Comparison of ENCODE assay signal across 16 mouse cellular contexts in genomic region chr10:95619601-95620000, GRCm38 (mm10). TPM values are rescaled to one million over a fixed set of nuclear protein-coding genes. Genes with fewer than 3 reads are reported as not detected.
DNase-seq lines count a peak whose midpoint lies in the region; ATAC-seq and TF ChIP-seq lines count a peak whose summit lies in the region.
"Had no signal": no experiment of that assay in that cellular context is flagged by ENCODE, and none has a peak within 500 bp of the region (broad histone marks: within the 10 kb centered on the region; RNA-seq: fewer than 3 reads in every experiment).

No protein-coding gene starts in this region.

- peak overlapping the region; percentile 29; the same call in 1 of the 2 replicates for H3K4me2 ChIP-seq in forebrain, embryonic 11.5 days (ENCODE audit: low read depth, low read length, severe bottlenecking)
- peak overlapping the region; percentile 37 for H3K4me2 ChIP-seq in hindbrain, embryonic 14.5 days (replicated peaks)
- H3K4me2 ChIP-seq in midbrain, postnatal 0 days (ENCODE audit: low read depth, low read length, poor library complexity, severe bottlenecking), result peak overlapping the region; percentile 20
- H3K4me2 ChIP-seq: liver, embryonic 12.5 days had no signal

- ATAC-seq in forebrain, embryonic 11.5 days (replicated peaks; ENCODE audit: low FRiP score), result peak; percentile 81
- ATAC-seq in hindbrain, embryonic 14.5 days (ENCODE audit: low FRiP score), result peak; percentile 81
- ATAC-seq in midbrain, postnatal 0 days (ENCODE audit: low FRiP score), result no peak
- ATAC-seq: liver, embryonic 12.5 days had no signal

- H3K27ac ChIP-seq in forebrain, embryonic 11.5 days (ENCODE audit: low read depth, low read length), result peak overlapping the region; percentile 66
- H3K27ac ChIP-seq in hindbrain, embryonic 14.5 days, result 0 out of 2 replicates have a peak overlapping the region, but pooled peaks have one; percentile 43
- H3K27ac ChIP-seq in midbrain, postnatal 0 days (ENCODE audit: low read depth, low read length), result no peak overlapping the region
- H3K27ac ChIP-seq: heart, embryonic 10.5 days; liver, embryonic 12.5 days had no signal

- H3K27me3 ChIP-seq in forebrain, embryonic 11.5 days (ENCODE audit: control insufficient read depth, insufficient read depth, low read length), result no peaks in the 10 kb centered on the region
- H3K27me3 ChIP-seq in hindbrain, embryonic 14.5 days (ENCODE audit: control insufficient read depth, insufficient read depth, low read length), result no peaks in the 10 kb centered on the region
- H3K27me3 ChIP-seq in midbrain, postnatal 0 days (ENCODE audit: insufficient read depth, low read length), result no peaks in the 10 kb centered on the region

- H3K4me1 ChIP-seq in forebrain, embryonic 11.5 days (replicated peaks; ENCODE audit: control insufficient read depth, insufficient read depth, low read length), result peaks cover 8% of the 10 kb centered on the region; the same call in 1 of the 2 replicates
- H3K4me1 ChIP-seq in hindbrain, embryonic 14.5 days (replicated peaks; ENCODE audit: control insufficient read depth, insufficient read depth, low read length), result no peaks in the 10 kb centered on the region; the same call in 1 of the 2 replicates
- peaks cover 2% of the 10 kb centered on the region; the same call in 1 of the 2 replicates for H3K4me1 ChIP-seq in midbrain, postnatal 0 days (ENCODE audit: insufficient read depth, low read length)
- H3K4me1 ChIP-seq: liver, embryonic 12.5 days had no signal

- H3K4me3 ChIP-seq in forebrain, embryonic 11.5 days (ENCODE audit: low read depth, low read length), result no peak overlapping the region
- H3K4me3 ChIP-seq in hindbrain, embryonic 14.5 days (replicated peaks; ENCODE audit: low read length), result no peak overlapping the region; the same call in 1 of the 2 replicates
- H3K4me3 ChIP-seq in midbrain, postnatal 0 days (ENCODE audit: low read depth, low read length), result no peak overlapping the region
- H3K4me3 ChIP-seq: erythroblast, embryonic 14.5 days; heart, embryonic 10.5 days; liver, embryonic 12.5 days had no signal

- DNase-seq in brain, embryonic 14.5 days (ENCODE audit: low read depth), result peak; percentile 97
- peak; percentile 64 for DNase-seq in forebrain, embryonic 11.5 days (ENCODE audit: low spot score)
- peak; percentile 59 for DNase-seq in hindbrain, embryonic 14.5 days (ENCODE audit: low spot score)
- DNase-seq in midbrain, postnatal 0 days (ENCODE audit: low spot score), result peak; percentile 60
- DNase-seq in lung, adult 18-20 months, result no peak
- DNase-seq in adipocyte (ENCODE audit: low spot score), result no peak
- no peak for DNase-seq in kidney, postnatal 14 days
- DNase-seq: adrenal gland, postnatal 10 days; lung, postnatal 14 days had no signal

- 20% methylated on average over 10 of the region's 10 CpGs for WGBS in forebrain, embryonic 11.5 days
- 11% methylated on average over 10 of the region's 10 CpGs for WGBS in hindbrain, embryonic 14.5 days
- WGBS in midbrain, postnatal 0 days, result 8% methylated on average over 10 of the region's 10 CpGs

- no peak for TF ChIP-seq CTCF in brain, embryonic 14.5 days (IDR thresholded peaks at IDR 0.05; ENCODE audit: borderline replicate concordance, extremely low read depth, insufficient read depth, insufficient read length)
- no peak for TF ChIP-seq CTCF in midbrain, postnatal 0 days (IDR thresholded peaks at IDR 0.05)

- TF ChIP-seq POLR2A in brain, embryonic 14.5 days (IDR thresholded peaks at IDR 0.05; ENCODE audit: borderline replicate concordance, extremely low read depth, insufficient read depth, insufficient read length, poor library complexity, severe bottlenecking), result no peak

- no peaks in the 10 kb centered on the region for H3K36me3 ChIP-seq in forebrain, embryonic 11.5 days (ENCODE audit: control insufficient read depth, insufficient read depth, low read length)
- no peaks in the 10 kb centered on the region for H3K36me3 ChIP-seq in hindbrain, embryonic 14.5 days (replicated peaks; ENCODE audit: control insufficient read depth, insufficient read depth)
- H3K36me3 ChIP-seq in midbrain, postnatal 0 days (ENCODE audit: insufficient read depth, low read length), result no peaks in the 10 kb centered on the region
- H3K36me3 ChIP-seq: heart, embryonic 10.5 days; liver, embryonic 12.5 days had no signal

- H3K9ac ChIP-seq in forebrain, embryonic 11.5 days (ENCODE audit: low read length), result no peak overlapping the region; the same call in 1 of the 2 replicates
- peak overlapping the region; percentile 12; the same call in 1 of the 2 replicates for H3K9ac ChIP-seq in hindbrain, embryonic 14.5 days
- H3K9ac ChIP-seq in midbrain, postnatal 0 days (replicated peaks; ENCODE audit: low read length, poor library complexity, severe bottlenecking), result 0 out of 2 replicates have a peak overlapping the region, but pooled peaks have one; percentile 19
- H3K9ac ChIP-seq: liver, embryonic 12.5 days had no signal

- no peaks in the 10 kb centered on the region for H3K9me3 ChIP-seq in forebrain, embryonic 11.5 days (ENCODE audit: control insufficient read depth, low read length)
- no peaks in the 10 kb centered on the region for H3K9me3 ChIP-seq in hindbrain, embryonic 14.5 days (ENCODE audit: control insufficient read depth, low read length)
- H3K9me3 ChIP-seq in midbrain, postnatal 0 days (ENCODE audit: low read length), result no peaks in the 10 kb centered on the region
- H3K9me3 ChIP-seq: heart, embryonic 10.5 days; liver, embryonic 12.5 days had no signal

RNA-seq across cellular contexts. Expression of gene Anapc15-ps, which starts 53.6 kb away (rescaled TPM):
- polyA plus RNA-seq in brain, embryonic 14.5 days (2012; rRNA removed), result 0.34 and 0.49 TPM in 2 replicates
- polyA plus RNA-seq in forebrain, embryonic 11.5 days (2014; fragmentation: Nextera tagmentation; extraction: Ambion mirVana), result not detected in 2 replicates
- not detected in 2 replicates for polyA plus RNA-seq in hindbrain, embryonic 14.5 days (2014; fragmentation: Nextera tagmentation; extraction: Ambion mirVana)
- total RNA-seq in midbrain, postnatal 0 days (2014; rRNA removed), result not detected in 2 replicates
- polyA plus RNA-seq in midbrain, postnatal 0 days (2015; fragmentation: Nextera tagmentation; extraction: Ambion mirVana), result not detected in 2 replicates
- total RNA-seq: adrenal gland, postnatal 10 days; gastrocnemius, adult 8-10 months; layer of hippocampus, adult 8-10 months; left cerebral cortex, postnatal 25 days had no signal
- polyA plus RNA-seq: cortical plate, adult 2 months; erythroblast, embryonic 14.5 days; heart, embryonic 10.5 days; liver, embryonic 12.5 days had no signal

RNA-seq across cellular contexts. Expression of gene Nudt4, which starts 55.7 kb away (rescaled TPM):
- polyA plus RNA-seq in brain, embryonic 14.5 days (2012; rRNA removed), result 53.4 and 64.6 TPM in 2 replicates
- 119 and 123 TPM in 2 replicates for polyA plus RNA-seq in forebrain, embryonic 11.5 days (2014; fragmentation: Nextera tagmentation; extraction: Ambion mirVana)
- polyA plus RNA-seq in hindbrain, embryonic 14.5 days (2014; fragmentation: Nextera tagmentation; extraction: Ambion mirVana), result 98.9 and 102 TPM in 2 replicates
- total RNA-seq in midbrain, postnatal 0 days (2014; rRNA removed), result 65.9 and 81.4 TPM in 2 replicates
- polyA plus RNA-seq in midbrain, postnatal 0 days (2015; fragmentation: Nextera tagmentation; extraction: Ambion mirVana), result 53.1 and 58.5 TPM in 2 replicates

Comparison
In these comparisons a context has a peak if more than half of its experiments do, and no peak if none do; other contexts are left out.
1. DNase-seq: peak in brain, embryonic 14.5 days (single experiment), forebrain, embryonic 11.5 days (single experiment), hindbrain, embryonic 14.5 days (single experiment) and midbrain, postnatal 0 days (single experiment); none in lung, adult 18-20 months (0 of 2), adipocyte (single experiment) and kidney, postnatal 14 days (single experiment).
2. Peak in every context shown above with its lines, with median percentiles within 50 percentile points of each other: H3K4me2 ChIP-seq.